ENCODE assay signal across 8 mouse cellular contexts in the genomic region with DNA sequence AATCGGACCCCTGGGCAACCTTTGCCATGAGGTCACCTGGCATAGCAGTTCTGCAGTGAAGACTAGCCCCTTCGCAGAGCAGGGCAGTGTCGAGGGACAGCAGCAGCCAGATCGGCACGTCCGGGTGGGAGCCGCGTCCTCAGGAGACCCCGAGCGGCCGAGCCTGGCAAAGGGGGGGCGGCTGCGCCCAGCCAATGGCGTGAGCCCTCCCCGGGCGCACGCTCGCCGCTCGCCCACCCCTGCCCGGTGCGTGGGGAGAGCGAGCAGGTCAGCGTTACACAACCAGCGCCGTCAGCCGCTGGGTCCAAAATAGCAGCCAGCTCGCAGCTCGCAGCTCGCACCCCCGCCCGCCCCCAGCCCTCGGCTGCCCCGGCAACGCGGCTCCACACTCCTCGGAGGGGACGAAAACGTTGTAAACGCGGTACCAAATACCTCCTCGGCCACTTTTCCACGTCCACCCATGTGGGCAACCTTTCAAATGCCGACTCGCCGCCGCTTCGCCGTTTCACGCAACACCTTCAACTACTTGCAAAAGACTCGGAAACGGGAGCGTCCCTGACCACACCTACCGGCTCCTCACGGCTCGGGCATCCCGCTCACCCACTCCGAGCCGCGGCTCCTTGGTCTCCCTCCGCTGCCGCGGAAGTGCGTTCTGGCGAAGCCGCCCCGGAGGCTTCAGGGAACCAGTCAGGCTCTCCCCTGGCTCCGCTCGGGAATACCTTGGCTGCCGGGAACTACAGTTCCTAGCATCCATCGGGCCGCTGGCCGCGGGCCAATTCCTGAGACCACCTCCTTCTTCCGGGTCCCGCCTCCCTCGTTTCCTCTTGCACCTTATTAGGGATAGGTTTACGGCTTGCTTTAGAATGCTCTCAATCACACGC. TPM values are rescaled to one million over a fixed set of nuclear protein-coding genes. Genes with fewer than 3 reads are reported as not detected.
DNase-seq lines count a peak whose midpoint lies in the region; ATAC-seq and TF ChIP-seq lines count a peak whose summit lies in the region.

Gene Cldn12, minus strand, starts transcription at position 763 of the 881 bp plus-strand sequence.

- in situ Hi-C loops in Patski (cut with MboI; ENCODE audit: low pct_unique_long_range_greater_than_20kb): loop anchor here (5.0 kb wide), 1 partner anchor 178 kb away; the partner anchor contains the start of gene Steap2

- peak within 1 kb of the TSS; percentile 84 for H3K4me2 ChIP-seq in hindbrain, embryonic 16.5 days (ENCODE audit: low read length)

- H3K79me2 ChIP-seq in macrophage (ENCODE audit: inconsistent target): no peaks in the 10 kb centered on the region

- POLR2A ChIA-PET in Patski (lab: Charles Lee): interaction anchor here (0.8 kb wide), 1 partner anchor 394 kb away, joined by 4 read pairs; no protein-coding TSS in a partner anchor

- CTCF ChIA-PET in Patski (lab: Charles Lee): no interaction called here

- no peaks in the 10 kb centered on the region for H3K4me1 ChIP-seq in hindbrain, embryonic 16.5 days (ENCODE audit: control insufficient read depth, insufficient read depth, low read depth, low read length)

- no peaks in the 10 kb centered on the region for H3K9me3 ChIP-seq in hindbrain, embryonic 16.5 days (ENCODE audit: control insufficient read depth, low read length)

- no peaks in the 10 kb centered on the region for H3K27me3 ChIP-seq in Patski
- no peaks in the 10 kb centered on the region for H3K27me3 ChIP-seq in hindbrain, embryonic 16.5 days (replicated peaks; ENCODE audit: control insufficient read depth, insufficient read depth, low read length)

- H3K27ac ChIP-seq in hindbrain, embryonic 16.5 days (ENCODE audit: low read depth, low read length): peak within 1 kb of the TSS; percentile 94
- H3K27ac ChIP-seq in macrophage: no peak within 1 kb of the TSS

- WGBS in hindbrain, embryonic 16.5 days: under 1% methylated on average over 79 of the region's 79 CpGs
- WGBS in macrophage (ENCODE audit: missing documents): under 1% methylated on average over 60 of the region's 79 CpGs

- peak; percentile 96 for ATAC-seq in Patski
- ATAC-seq in hindbrain, embryonic 16.5 days: peak; percentile 96

- no peaks in the 10 kb centered on the region for H3K36me3 ChIP-seq in hindbrain, embryonic 16.5 days (ENCODE audit: control insufficient read depth, insufficient read depth, low read length)
- no peaks in the 10 kb centered on the region for H3K36me3 ChIP-seq in macrophage (ENCODE audit: inconsistent target)

- peak within 1 kb of the TSS; percentile 83 for H3K9ac ChIP-seq in hindbrain, embryonic 16.5 days (ENCODE audit: low read depth, low read length)

- H3K4me3 ChIP-seq in hindbrain, embryonic 16.5 days (ENCODE audit: low read length): peak within 1 kb of the TSS; percentile 91
- peak within 1 kb of the TSS; percentile 47 for H3K4me3 ChIP-seq in macrophage (ENCODE audit: inconsistent target)

- DNase-seq in Patski (ENCODE audit: low read depth, low spot score): peak; percentile 94
- DNase-seq in cerebellum, postnatal 14 days: peak; percentile 99
- DNase-seq in gastrocnemius, adult 18-20 months (ENCODE audit: low spot score): peak; percentile 96
- DNase-seq in left cerebral cortex, adult 18-20 months (ENCODE audit: low spot score in 2 of 2): peak; percentile 96 to 97
- DNase-seq in right cerebral cortex, adult 18-20 months: peak; percentile 97
- peak; percentile 93 for DNase-seq in urinary bladder, postnatal 10 days (ENCODE audit: low spot score)

- TF ChIP-seq CTCF in Patski (IDR thresholded peaks at IDR 0.05): no peak

RNA-seq across cellular contexts. Expression of gene Cldn12, which starts in this region (rescaled TPM):
- polyA plus RNA-seq in Patski (2021) (60.9 TPM), macrophage (2018) (0.95 to 2.1 TPM (median 1.6 TPM) in 3 replicates)
- 10 to 100 TPM in 1 of 2 experiments, 1 to 10 TPM in 1; 9.0 to 10.7 TPM for total RNA-seq in gastrocnemius, adult 18-20 months (2021)
- polyA plus RNA-seq in hindbrain, embryonic 16.5 days (2015; fragmentation: Nextera tagmentation; extraction: Ambion mirVana): 16.4 and 19.6 TPM in 2 replicates
- total RNA-seq in left cerebral cortex, adult 18-20 months (2021): 10 to 100 TPM; 42.7 to 50.0 TPM
- total RNA-seq in macrophage (2018; cell fraction: chromatin; rRNA removed): 1 to 10 TPM in 21 of 26 experiments, under 1 TPM in 5; 0.36 to 4.2 (median 1.3) TPM
- 1 to 10 TPM in 15 of 26 experiments, under 1 TPM in 11; 0.59 to 2.5 (median 1.1) TPM for total RNA-seq in macrophage (2018; cell fraction: cytosol; rRNA removed)
- 1 to 10 TPM in 24 of 26 experiments, under 1 TPM in 2; 0.76 to 9.4 (median 2.2) TPM for total RNA-seq in macrophage (2018; cell fraction: nucleus; rRNA removed)
